Mouse (Mus musculus): ENCODE data around the gene Bhlhb9. TPM values are rescaled to one million over a fixed set of nuclear protein-coding genes. Genes with fewer than 3 reads are reported as not detected.
A peak's percentile ranks its signal among the peaks of the same experiment; 100 is the strongest.

The Bhlhb9 gene
- total RNA-seq, 2 experiments from 2014 or later: 11.1 to 18.1 TPM

GRCm38 (mm10) chrX:135885411-135886233 is 88.2 kb downstream of the Bhlhb9 start:
- intact Hi-C loops (cut with DNase I): no loop called here
- DNase-seq (ENCODE audit: low spot score): peak; percentile 36

- intact Hi-C loops (cut with DNase I): no loop called here
- DNase-seq (ENCODE audit: low spot score): no peak
Measured at GRCm38 (mm10) chrX:135886234-135886585, 88.8 kb downstream of the Bhlhb9 start.

- intact Hi-C loops (cut with DNase I): no loop called here
- no peak for DNase-seq (ENCODE audit: low spot score)
Measured at GRCm38 (mm10) chrX:135916580-135916979, 119.2 kb downstream of the Bhlhb9 start.

GRCm38 (mm10) chrX:135917116-135917515 is 119.7 kb downstream of the Bhlhb9 start:
- DNase-seq (ENCODE audit: low spot score): no peak
- intact Hi-C loops (cut with DNase I): no loop called here

GRCm38 (mm10) chrX:135922162-135922561 is 124.8 kb downstream of the Bhlhb9 start:
- DNase-seq (ENCODE audit: low spot score): no peak
- intact Hi-C loops (cut with DNase I): no loop called here

GRCm38 (mm10) chrX:135925911-135926310 is 128.5 kb downstream of the Bhlhb9 start:
- no peak for DNase-seq (ENCODE audit: low spot score)
- intact Hi-C loops (cut with DNase I): no loop called here

GRCm38 (mm10) chrX:135928588-135928987 is 131.2 kb downstream of the Bhlhb9 start:
- DNase-seq (ENCODE audit: low spot score): no peak
- intact Hi-C loops (cut with DNase I): no loop called here

- DNase-seq (ENCODE audit: low spot score): no peak
- intact Hi-C loops (cut with DNase I): no loop called here
Measured at GRCm38 (mm10) chrX:135936452-135936851, 139.1 kb downstream of the Bhlhb9 start.

Small RNA genes within 50 kb of the gene (microRNA-seq; reads per million reads assigned to microRNA genes)
- not detected for gene Mir1970

Other genes starting within 250 kb of the Bhlhb9 start
- gene Nxf7, start 198.8 kb upstream of the Bhlhb9 start, total RNA-seq (2021): under 1 TPM in 1 of 2 experiments, not detected in 1; 0.13 TPM
- not detected for gene Prame, start 169.9 kb upstream of the Bhlhb9 start, total RNA-seq (2021)
- gene Tcp11x2, start 103.8 kb upstream of the Bhlhb9 start, total RNA-seq (2021): not detected
- gene Tmsb15a, start 72.3 kb upstream of the Bhlhb9 start, total RNA-seq (2021): not detected
- 1 to 10 TPM; 5.9 to 6.5 TPM for gene Armcx5, start 54.9 kb upstream of the Bhlhb9 start, total RNA-seq (2021)
- 10 to 100 TPM; 16.9 to 19.3 TPM for gene Gprasp1, start 54.9 kb upstream of the Bhlhb9 start, total RNA-seq (2021)
- 1 to 10 TPM; 1.2 to 3.6 TPM for gene Gprasp2, start 41.4 kb downstream of the Bhlhb9 start, total RNA-seq (2021)
- 1 to 10 TPM; 2.0 to 3.0 TPM for gene Arxes2, start 196.2 kb downstream of the Bhlhb9 start, total RNA-seq (2021)
- gene Arxes1, start 235.8 kb downstream of the Bhlhb9 start, total RNA-seq (2021): under 1 TPM; 0.81 to 0.86 TPM

Measured in heart, postnatal 25 days (tissue).